Mouse (Mus musculus): ENCODE results near the gene Gm13691. TPM values are rescaled to one million over a fixed set of nuclear protein-coding genes. Genes with fewer than 3 reads are reported as not detected.

Gene Gm13691
- polyA plus RNA-seq, 1 experiment from 2014 or later, result not detected

DNA sequence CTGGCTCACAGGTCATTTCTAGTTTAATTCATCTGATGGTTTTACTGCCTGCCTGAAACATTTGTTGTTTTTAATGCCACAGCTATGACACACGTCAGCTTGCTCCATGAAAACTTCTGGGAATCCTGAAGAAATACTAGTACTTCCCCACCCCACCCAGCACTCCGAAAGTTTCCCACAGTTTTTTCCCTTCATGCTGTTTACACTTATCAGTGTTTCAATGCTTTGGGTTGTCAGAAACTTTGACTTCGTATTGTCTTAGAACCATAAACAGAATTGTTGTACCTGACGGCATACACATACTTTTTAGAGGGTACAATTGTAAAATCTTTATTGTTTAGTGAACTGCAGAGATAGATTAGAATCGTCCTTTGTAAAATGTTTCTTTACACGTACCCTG is 48.9 kb downstream of the Gm13691 start:
- Histone ChIP-seq H3K27ac (ENCODE audit: low read depth, low read length) (no peak overlapping the region), H3K4me1 (replicated peaks; ENCODE audit: control insufficient read depth, insufficient read depth, low read length) (no peaks in the 10 kb centered on the region), H3K9ac (ENCODE audit: low read depth, low read length) (no peak overlapping the region), H3K9me3 (ENCODE audit: control insufficient read depth, low read length) (no peaks in the 10 kb centered on the region), H3K27me3 (replicated peaks; ENCODE audit: control insufficient read depth, insufficient read depth, low read length) (no peaks in the 10 kb centered on the region), H3K36me3 (ENCODE audit: control insufficient read depth, insufficient read depth, low read length) (no peaks in the 10 kb centered on the region), H3K4me3 (ENCODE audit: low read depth, low read length) (no peak overlapping the region), H3K4me2 (no peak overlapping the region)
- DNase-seq (ENCODE audit: low spot score), result no peak
- 77% methylated on average over 6 of the region's 6 CpGs for WGBS
- no peak for ATAC-seq (replicated peaks; ENCODE audit: low FRiP score)

Other genes with a start within 250 kb of the Gm13691 start
- gene Fam171b, start 177.9 kb upstream of the Gm13691 start, polyA plus RNA-seq (2014; fragmentation: Nextera tagmentation; extraction: Ambion mirVana), result 1.9 and 2.0 TPM in 2 replicates
- gene Zswim2, start 49.3 kb upstream of the Gm13691 start, polyA plus RNA-seq (2014; fragmentation: Nextera tagmentation; extraction: Ambion mirVana), result not detected in 2 replicates
- not detected in 2 replicates for gene Gm13698, start 34.9 kb upstream of the Gm13691 start, polyA plus RNA-seq (2014; fragmentation: Nextera tagmentation; extraction: Ambion mirVana)
- gene Gm13693, start 29.1 kb upstream of the Gm13691 start, polyA plus RNA-seq (2014; fragmentation: Nextera tagmentation; extraction: Ambion mirVana), result not detected in 2 replicates
- gene Gm13695, start 23.2 kb upstream of the Gm13691 start, polyA plus RNA-seq (2014; fragmentation: Nextera tagmentation; extraction: Ambion mirVana), result not detected in 2 replicates
- not detected in 2 replicates for gene Gm13696, start 17.4 kb upstream of the Gm13691 start, polyA plus RNA-seq (2014; fragmentation: Nextera tagmentation; extraction: Ambion mirVana)
- gene Gm13694, start 11.6 kb upstream of the Gm13691 start, polyA plus RNA-seq (2014; fragmentation: Nextera tagmentation; extraction: Ambion mirVana), result not detected in 2 replicates
- gene Gm13697, start 5.8 kb upstream of the Gm13691 start, polyA plus RNA-seq (2014; fragmentation: Nextera tagmentation; extraction: Ambion mirVana), result not detected in 2 replicates

All from liver, embryonic 11.5 days (tissue).